Mouse (Mus musculus) retina, postnatal 7 days (tissue): ENCODE data around the gene Fgf10.

ENCODE experiments used
- DNase-seq: peaks from one replicate; pipeline ENCODE4 v3.0.0-alpha.2; 2012; ENCODE audit warnings: low read depth, low spot score

The Fgf10 gene

GRCm38 (mm10) chr13:118669491-118669890 is at the start of gene Fgf10:
Gene Fgf10, plus strand, starts transcription at chr13:118669791.
- no peak for DNase-seq

GRCm38 (mm10) chr13:118629661-118630428 is 39.7 kb upstream of the Fgf10 start:
- no peak for DNase-seq

DNA sequence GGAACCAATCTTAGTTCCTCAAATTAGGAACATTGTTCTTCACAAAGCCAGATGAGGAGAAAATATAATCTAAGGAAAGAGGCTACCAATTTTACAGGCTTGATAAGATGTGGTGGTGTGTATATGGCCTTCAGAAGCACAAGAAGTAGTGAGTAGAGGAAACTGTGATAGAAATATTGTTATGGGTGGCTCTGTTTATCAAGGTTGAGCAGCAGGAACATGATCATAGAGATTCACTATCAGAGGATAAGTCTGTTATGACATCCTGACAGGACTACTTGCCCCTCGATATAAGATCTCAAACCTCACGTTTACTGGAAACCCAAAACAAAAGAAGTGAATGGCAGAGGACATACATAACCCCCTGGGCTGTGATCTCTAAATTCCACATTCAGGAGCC is 38.1 kb upstream of the Fgf10 start:
- DNase-seq, result no peak

DNA sequence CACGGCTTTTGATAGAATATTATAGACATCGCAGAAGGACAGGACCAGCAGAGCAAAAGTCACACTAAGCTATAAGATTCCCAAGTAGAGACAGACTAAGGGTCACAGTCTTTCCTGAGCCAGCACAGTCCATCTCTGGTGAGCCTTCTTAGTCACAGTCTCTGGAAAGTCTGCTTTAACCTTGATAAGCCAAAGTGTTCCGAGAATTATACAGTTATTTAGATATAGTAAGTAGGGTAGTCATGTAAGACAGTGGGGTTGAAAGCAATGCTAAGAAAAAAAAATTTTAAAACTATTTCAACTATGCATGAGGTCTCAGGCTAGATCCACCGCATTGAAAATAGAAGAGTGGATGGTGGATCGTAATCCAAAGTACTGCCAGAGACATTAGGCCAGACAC is 33.5 kb upstream of the Fgf10 start:
- no peak for DNase-seq

DNA sequence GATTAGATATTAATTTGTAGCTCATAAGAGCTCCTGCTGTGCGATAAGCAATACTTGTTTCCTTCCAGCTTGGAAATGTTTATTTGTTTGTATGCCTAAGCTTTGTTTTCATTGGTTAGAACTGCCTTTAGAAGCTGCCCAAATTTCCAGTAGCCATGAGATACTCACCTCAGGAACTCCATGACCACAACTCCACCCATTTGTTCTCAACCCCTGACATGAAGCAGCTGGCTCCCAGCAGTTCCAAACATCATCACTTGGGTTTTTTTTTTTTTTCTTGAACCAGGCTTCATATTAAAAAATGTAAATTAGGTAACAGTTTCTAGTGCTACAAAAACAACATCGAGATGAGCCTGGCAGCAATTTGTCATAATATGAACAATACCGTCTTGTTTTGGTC is 27.0 kb upstream of the Fgf10 start:
- no peak for DNase-seq

DNA sequence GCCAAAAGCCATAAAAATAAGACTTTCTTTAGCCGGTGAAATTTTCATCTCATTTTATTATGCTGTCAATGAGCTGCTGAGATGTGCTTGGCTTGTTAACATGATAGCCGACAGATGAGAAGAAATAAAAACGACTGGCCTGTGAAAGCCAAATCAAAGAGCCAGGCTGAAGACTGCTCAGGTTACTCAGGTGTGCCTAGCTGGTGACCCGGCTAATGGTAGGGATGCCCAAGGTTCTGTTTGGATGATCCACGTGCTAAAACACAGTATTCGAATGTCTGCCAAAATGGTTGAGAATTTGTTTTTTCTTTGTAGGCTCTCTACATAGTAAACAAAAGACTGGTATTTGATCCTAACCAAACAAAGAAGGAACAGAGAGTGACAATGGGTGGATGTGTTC is 26.5 kb upstream of the Fgf10 start:
- no peak for DNase-seq

- no peak for DNase-seq
Measured at GRCm38 (mm10) chr13:118656991-118657390, 12.6 kb upstream of the Fgf10 start.

DNA sequence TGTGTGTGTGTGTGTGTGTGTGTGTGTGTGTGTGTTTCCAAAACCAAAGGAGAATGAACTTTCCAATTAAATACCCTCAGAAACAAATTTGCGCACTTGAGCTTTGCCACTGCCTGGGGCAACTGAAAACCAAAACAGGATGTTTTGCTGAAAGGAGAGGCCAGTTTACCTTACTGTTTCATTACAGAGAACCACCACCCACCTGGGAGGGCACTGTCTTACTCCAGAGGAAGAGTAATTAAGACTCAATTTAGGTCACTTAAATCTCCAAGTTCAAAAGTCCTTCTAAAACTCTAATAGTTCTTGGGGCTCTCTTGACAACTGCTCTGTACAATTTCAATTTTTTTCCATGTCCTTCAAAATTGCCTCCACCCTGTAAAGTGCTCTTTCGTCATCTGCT is 11.6 kb upstream of the Fgf10 start:
- DNase-seq, result no peak

DNA sequence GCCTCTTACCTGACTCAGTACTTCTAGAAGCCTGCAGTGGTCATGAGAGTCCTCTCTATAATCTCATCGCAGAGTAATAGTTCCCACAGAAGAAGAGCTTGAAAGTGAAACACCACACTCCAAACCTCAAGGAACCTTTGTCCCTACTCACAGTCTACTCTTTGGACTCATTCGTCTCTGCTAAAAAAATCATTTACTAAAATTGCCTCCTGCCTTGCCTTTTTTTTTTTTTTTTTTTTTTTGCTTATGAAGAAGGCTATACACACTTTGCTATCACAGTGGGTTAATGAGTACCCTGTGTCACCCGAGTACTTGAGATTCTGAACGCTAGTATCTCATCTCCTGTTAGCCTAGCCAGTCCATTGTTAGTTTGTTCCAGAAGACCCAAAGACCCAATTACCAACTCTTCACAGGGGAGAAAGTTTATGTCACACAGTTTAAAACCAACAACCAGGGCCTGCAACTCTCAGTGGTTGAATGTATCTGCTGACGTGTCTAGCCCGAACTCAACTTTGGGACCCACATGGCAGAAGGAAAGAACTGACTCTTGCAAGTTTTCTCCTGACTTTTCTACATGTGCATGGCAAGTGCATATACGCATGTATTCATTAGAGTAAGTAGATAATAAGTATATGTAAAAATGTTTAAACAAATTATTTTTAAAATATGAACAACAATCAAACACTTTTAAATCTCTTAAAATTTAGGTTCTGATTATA is 10.8 kb upstream of the Fgf10 start:
- no peak for DNase-seq

DNA sequence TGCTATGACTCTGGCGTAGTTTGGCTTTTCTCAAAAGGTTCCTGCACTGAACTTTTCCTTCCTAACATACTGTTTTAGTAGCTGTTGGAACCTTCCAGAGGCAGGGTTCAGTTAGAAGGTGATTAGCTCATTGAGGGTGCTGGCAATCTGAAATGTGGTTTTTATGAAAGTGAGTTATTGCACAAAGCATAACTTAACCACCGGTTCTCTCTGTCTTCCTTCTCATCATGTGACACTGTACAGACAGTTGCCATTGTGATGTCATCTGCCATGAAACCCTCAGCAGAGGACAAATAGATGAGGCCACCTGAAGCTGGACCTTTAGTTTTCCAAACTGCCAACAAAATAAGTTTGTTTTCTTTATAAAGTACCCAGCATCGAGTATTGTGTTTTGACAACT is 7.9 kb upstream of the Fgf10 start:
- no peak for DNase-seq

DNA sequence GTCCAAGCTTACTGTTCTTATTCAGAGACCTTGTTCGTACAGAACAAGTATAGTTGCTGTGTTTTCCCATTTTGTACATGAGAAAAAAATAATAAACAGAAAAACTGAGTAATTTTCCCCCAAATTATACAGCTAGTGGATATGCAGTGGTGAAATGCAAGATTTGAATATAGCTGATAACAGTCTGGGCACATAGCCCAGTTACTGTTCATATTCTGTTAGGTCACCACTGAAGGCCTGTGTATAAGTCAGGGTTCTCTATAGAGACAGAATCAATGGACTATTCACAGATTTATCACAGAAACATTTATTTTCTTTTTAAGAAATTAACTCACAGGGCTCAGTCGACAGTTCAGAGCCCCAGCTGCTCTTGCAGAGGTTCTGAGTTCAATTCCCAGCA is 4.7 kb upstream of the Fgf10 start:
- no peak for DNase-seq

DNA sequence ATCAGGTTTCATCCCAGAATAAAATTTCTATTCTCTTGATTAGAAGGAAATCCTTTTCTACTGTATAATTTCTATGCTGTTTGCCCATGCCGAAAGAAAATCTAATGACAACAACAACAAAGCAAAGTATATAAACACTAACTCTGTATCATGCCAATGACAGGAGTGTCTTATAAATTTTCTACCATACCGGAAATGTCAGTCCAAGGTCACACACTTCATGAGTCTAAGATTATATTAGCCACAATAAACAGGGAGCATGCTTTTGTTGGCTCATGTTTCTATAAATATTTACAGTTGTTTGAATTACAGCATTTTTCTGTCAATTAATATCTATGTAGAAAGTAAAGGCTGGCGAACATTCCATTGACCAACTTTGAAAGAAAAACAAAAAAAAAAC is 9.6 kb downstream of the Fgf10 start:
- no peak for DNase-seq

DNA sequence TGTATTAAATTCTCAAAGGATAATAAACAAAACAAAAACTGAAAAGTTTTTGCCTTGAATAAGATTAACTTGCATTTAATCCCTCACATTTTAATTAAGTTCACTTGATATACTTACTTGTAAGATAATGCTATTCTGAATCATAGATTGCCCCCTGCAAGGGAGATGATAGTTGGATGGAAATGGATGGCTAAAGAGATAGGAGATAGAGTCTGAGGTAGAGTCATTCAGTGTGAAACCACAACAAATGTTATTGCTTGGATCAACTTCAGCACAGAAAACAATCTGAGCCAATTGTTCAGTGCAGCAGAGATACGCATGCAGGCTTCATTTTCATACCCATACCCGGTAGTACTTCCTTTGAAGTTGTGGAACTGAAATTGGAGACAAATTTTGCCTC is 23.5 kb downstream of the Fgf10 start:
- no peak for DNase-seq

DNA sequence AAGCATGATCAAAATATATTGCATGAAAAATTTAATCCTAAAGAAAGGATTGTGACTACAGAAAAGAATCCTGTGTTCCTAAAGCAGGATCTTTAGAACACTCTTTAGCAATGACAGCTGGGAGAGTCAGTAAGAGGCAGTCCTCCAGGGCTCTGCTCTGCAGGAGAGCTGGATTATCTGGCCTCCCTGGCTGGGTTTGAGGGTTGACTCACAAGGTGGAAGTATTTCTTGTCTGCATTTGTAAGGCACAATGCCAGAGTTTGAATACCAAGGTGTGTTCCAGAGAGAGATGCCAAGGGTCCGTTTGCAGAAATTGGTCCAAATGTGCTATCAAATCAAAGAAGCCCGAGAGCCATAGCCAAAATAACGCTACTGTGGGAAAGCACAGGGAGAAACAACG is 25.5 kb downstream of the Fgf10 start:
- DNase-seq, result no peak

GRCm38 (mm10) chr13:118703727-118704126 is 34.1 kb downstream of the Fgf10 start:
- no peak for DNase-seq

GRCm38 (mm10) chr13:118705716-118706115 is 36.1 kb downstream of the Fgf10 start:
- no peak for DNase-seq

DNA sequence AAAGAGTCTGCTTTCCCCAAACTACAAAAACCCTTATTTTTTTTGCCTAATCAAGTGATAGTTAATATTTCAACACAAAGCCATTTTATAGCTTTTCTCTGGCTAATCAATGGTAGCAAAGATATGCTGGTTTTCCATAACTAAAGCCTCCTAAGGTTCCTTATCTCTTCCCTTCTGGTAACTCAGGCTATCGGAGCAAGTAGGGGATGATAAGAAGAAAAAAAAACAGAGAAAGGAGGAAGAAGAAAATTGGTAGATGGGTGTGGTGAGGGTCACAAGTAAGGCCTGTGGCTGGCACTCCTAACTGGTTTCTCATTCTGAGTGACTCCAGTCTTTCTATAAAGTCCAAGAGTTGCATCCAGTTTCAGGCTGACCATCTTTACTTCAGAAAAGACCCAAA is 40.3 kb downstream of the Fgf10 start:
- no peak for DNase-seq

DNA sequence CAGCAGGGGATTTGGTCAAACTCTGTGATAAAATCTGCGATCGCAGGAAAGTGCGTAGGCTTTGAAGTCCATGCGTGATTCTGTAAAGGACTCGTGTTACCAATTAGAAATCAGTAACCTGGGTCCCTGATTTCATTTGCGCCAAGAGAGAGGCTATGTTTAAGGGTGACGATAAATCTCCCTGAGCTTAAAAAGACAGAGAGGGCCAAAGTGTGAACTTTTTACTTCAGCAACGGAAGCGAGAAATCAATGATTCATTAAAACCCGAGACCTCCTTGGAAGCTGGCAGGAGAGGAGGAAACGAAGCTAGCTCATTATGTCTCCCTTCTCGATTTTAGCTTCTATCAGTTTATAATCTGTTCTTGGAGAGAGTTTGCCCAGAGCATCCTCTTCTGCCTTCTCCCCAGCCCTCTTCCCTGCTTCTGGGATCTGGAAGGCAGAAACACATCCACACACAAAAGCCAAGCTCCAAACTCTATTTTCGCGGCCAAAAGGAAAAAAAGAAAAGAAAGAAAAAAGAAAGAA is 44.1 kb downstream of the Fgf10 start:
- no peak for DNase-seq

- no peak for DNase-seq
Measured at GRCm38 (mm10) chr13:118714284-118715065, 44.9 kb downstream of the Fgf10 start.

GRCm38 (mm10) chr13:118715066-118716018 is 45.8 kb downstream of the Fgf10 start:
- DNase-seq, result no peak

GRCm38 (mm10) chr13:118716265-118716664 is 46.7 kb downstream of the Fgf10 start:
- DNase-seq, result no peak
